ENCODE assay signal across 8 mouse cellular contexts in genomic region chr10:85872479-85872773, GRCm38 (mm10). TPM values are rescaled to one million over a fixed set of nuclear protein-coding genes. Genes with fewer than 3 reads are reported as not detected.
DNase-seq lines count a peak whose midpoint lies in the region; ATAC-seq and TF ChIP-seq lines count a peak whose summit lies in the region.

No protein-coding gene starts in this region.

- H3K79me2 ChIP-seq in liver, adult 2 months (ENCODE audit: control insufficient read depth, insufficient read depth, low read length): peaks cover 3% of the 10 kb centered on the region; the same call in 1 of the 2 replicates

- under 1% methylated on average over 5 of the region's 5 CpGs for WGBS in liver, adult 2 months
- WGBS in intestine, embryonic 14.5 days: 5% methylated on average over 5 of the region's 5 CpGs

- TF ChIP-seq CTCF in liver, adult 2 months (IDR thresholded peaks at IDR 0.05; ENCODE audit: low read depth, low read length): no peak

- peaks cover 3% of the 10 kb centered on the region; the same call in 1 of the 2 replicates for H3K4me1 ChIP-seq in liver, adult 2 months (ENCODE audit: control insufficient read depth, insufficient read depth, low read length)
- H3K4me1 ChIP-seq in intestine, embryonic 14.5 days (replicated peaks; ENCODE audit: control insufficient read depth, insufficient read depth, low read length): peaks cover 9% of the 10 kb centered on the region; the same call in 1 of the 2 replicates

- H3K9me3 ChIP-seq in intestine, embryonic 14.5 days (ENCODE audit: control insufficient read depth, low read length): no peaks in the 10 kb centered on the region

- peaks cover 13% of the 10 kb centered on the region; the same call in 1 of the 2 replicates for H3K36me3 ChIP-seq in liver, adult 2 months (ENCODE audit: control insufficient read depth, insufficient read depth, low read length)
- peaks cover 34% of the 10 kb centered on the region for H3K36me3 ChIP-seq in intestine, embryonic 14.5 days (ENCODE audit: control insufficient read depth, insufficient read depth, low read length)

- peak overlapping the region; percentile 72 for H3K4me2 ChIP-seq in intestine, embryonic 14.5 days (ENCODE audit: low read length)

- H3K4me3 ChIP-seq in liver, adult 2 months (ENCODE audit: insufficient read depth, low read depth, low read length): peak overlapping the region; percentile 99
- peak overlapping the region; percentile 88 for H3K4me3 ChIP-seq in intestine, embryonic 14.5 days (ENCODE audit: low read depth, low read length)

- peak; percentile 63 for ATAC-seq in common myeloid progenitor, adult 5-6 weeks (replicated peaks; ENCODE audit: low read depth, poor library complexity, severe bottlenecking)
- ATAC-seq in intestine, embryonic 14.5 days (replicated peaks; ENCODE audit: low FRiP score, low TSS enrichment, low read depth): peak; percentile 28; the same call in 1 of the 2 replicates

- TF ChIP-seq POLR2A in liver, adult 2 months (IDR thresholded peaks at IDR 0.05; ENCODE audit: extremely low read depth, insufficient read depth, low read length): no peak

- DNase-seq in liver, adult 2 months (ENCODE audit: extremely low read depth, low read depth, low spot score): peak; percentile 15
- DNase-seq in liver: no peak
- DNase-seq in intestine, embryonic 14.5 days (ENCODE audit: low spot score): no peak
- DNase-seq in naive thymus-derived CD4-positive, alpha-beta T cell, adult 2 months (ENCODE audit: low read depth): peak; percentile 64
- DNase-seq in urinary bladder, postnatal 25 days (ENCODE audit: low spot score): no peak
- no peak for DNase-seq in adrenal gland, postnatal 4 days (ENCODE audit: low spot score in 2 of 2)
- DNase-seq in testis, postnatal 10 days (ENCODE audit: low spot score): no peak

- peak overlapping the region; percentile 97 for H3K9ac ChIP-seq in liver, adult 2 months (ENCODE audit: low read depth, low read length)
- peak overlapping the region; percentile 79 for H3K9ac ChIP-seq in intestine, embryonic 14.5 days (ENCODE audit: low read length)

- H3K27ac ChIP-seq in liver, adult 2 months (replicated peaks; ENCODE audit: insufficient read depth, low read depth, low read length): no peak overlapping the region
- H3K27ac ChIP-seq in intestine, embryonic 14.5 days (ENCODE audit: low read depth): no peak overlapping the region

- H3K27me3 ChIP-seq in liver, adult 2 months (ENCODE audit: control insufficient read depth, insufficient read depth, low read length): no peaks in the 10 kb centered on the region
- no peaks in the 10 kb centered on the region for H3K27me3 ChIP-seq in intestine, embryonic 14.5 days (replicated peaks; ENCODE audit: control insufficient read depth, insufficient read depth, low read length)

RNA-seq across cellular contexts. Expression of gene Pwp1, which starts 43.1 kb away (rescaled TPM):
- 12.4 and 12.8 TPM in 2 replicates for total RNA-seq in liver, adult 2 months (2014; rRNA removed)
- polyA plus RNA-seq in liver, adult 2 months (2012; rRNA removed): 5.8 and 6.4 TPM in 2 replicates
- total RNA-seq in common myeloid progenitor, adult 5-6 weeks (2017): 72.1 and 72.7 TPM in 2 replicates
- polyA plus RNA-seq in intestine, embryonic 14.5 days (2014; fragmentation: Nextera tagmentation; extraction: Ambion mirVana): 82.1 and 85.0 TPM in 2 replicates
- total RNA-seq in adrenal gland, postnatal 4 days (2021): 10 to 100 TPM; 23.6 to 28.0 TPM

RNA-seq across cellular contexts. Expression of gene Prdm4, which starts 44.5 kb away (rescaled TPM):
- 3.7 and 5.2 TPM in 2 replicates for total RNA-seq in liver, adult 2 months (2014; rRNA removed)
- 4.6 and 6.3 TPM in 2 replicates for polyA plus RNA-seq in liver, adult 2 months (2012; rRNA removed)
- 32.5 and 37.2 TPM in 2 replicates for total RNA-seq in common myeloid progenitor, adult 5-6 weeks (2017)
- 27.3 and 28.2 TPM in 2 replicates for polyA plus RNA-seq in intestine, embryonic 14.5 days (2014; fragmentation: Nextera tagmentation; extraction: Ambion mirVana)
- total RNA-seq in adrenal gland, postnatal 4 days (2021): 10 to 100 TPM; 23.4 to 23.9 TPM

RNA-seq across cellular contexts. Expression of gene Ascl4, which starts 55.1 kb away (rescaled TPM):
- not detected in 2 replicates for total RNA-seq in liver, adult 2 months (2014; rRNA removed)
- 0.04 TPM in 1 of 2 replicates, not detected in the other for polyA plus RNA-seq in liver, adult 2 months (2012; rRNA removed)
- total RNA-seq in common myeloid progenitor, adult 5-6 weeks (2017): not detected in 2 replicates
- polyA plus RNA-seq in intestine, embryonic 14.5 days (2014; fragmentation: Nextera tagmentation; extraction: Ambion mirVana): not detected in 2 replicates
- total RNA-seq in adrenal gland, postnatal 4 days (2021): under 1 TPM in 1 of 2 experiments, not detected in 1; 0.28 TPM

Comparison
In these comparisons a context has a peak if more than half of its experiments do, and no peak if none do; other contexts are left out.
1. DNase-seq: peak in liver, adult 2 months (single experiment) and naive thymus-derived CD4-positive, alpha-beta T cell, adult 2 months (single experiment); none in liver (single experiment), intestine, embryonic 14.5 days (single experiment), urinary bladder, postnatal 25 days (single experiment), adrenal gland, postnatal 4 days (0 of 2) and testis, postnatal 10 days (single experiment).